Mouse (Mus musculus) spleen, postnatal 36 days (tissue): Measurements from ENCODE around the gene Eogt.

ENCODE experiments used
- DNase-seq, 2 experiments: peaks; one replicate each; pipeline ENCODE4 v3.0.0; 2022; ENCODE audit warnings: low spot score in 2 of 2, mixed read lengths in 1 of 2

Eogt gene

GRCm38 (mm10) chr6:97106106-97106505 lies 42.9 kb downstream of the Eogt start:
- no peak for DNase-seq

GRCm38 (mm10) chr6:97104264-97104852 lies 44.6 kb downstream of the Eogt start:
- no peak for DNase-seq

- no peak for DNase-seq
Measured at GRCm38 (mm10) chr6:97101958-97102702, 46.9 kb downstream of the Eogt start.

- no peak for DNase-seq
Measured at GRCm38 (mm10) chr6:97101190-97101957, 47.6 kb downstream of the Eogt start.

GRCm38 (mm10) chr6:97082336-97082735 lies 66.6 kb downstream of the Eogt start:
- no peak for DNase-seq

- no peak for DNase-seq
Measured at GRCm38 (mm10) chr6:97080016-97080415, 69.0 kb downstream of the Eogt start.

GRCm38 (mm10) chr6:97060074-97060681 lies 88.8 kb downstream of the Eogt start, which contains the start of gene Fam19a4:
Gene Fam19a4 (minus strand): TSS chr6:97060413.
- DNase-seq = no peak
